Mouse (Mus musculus) frontal cortex, adult 2 months (tissue): Measurements from ENCODE around the gene Appbp2. TPM values are rescaled to one million over a fixed set of nuclear protein-coding genes. Genes with fewer than 3 reads are reported as not detected.

ENCODE experiments used
- DNase-seq, 2 experiments: peaks; one replicate each; pipeline ENCODE4 v3.0.0; 2022; ENCODE audit warnings: low spot score in 1 of 2; ENCODE audit errors: extremely low spot score in 1 of 2
- polyA plus RNA-seq: library from polyadenylated mRNA; depleted of rRNA; stranded (reverse); fragments of >200 nt; gene quantifications from 2 replicates; pipeline ENCODE4 v1.2.3, GENCODE M21; 2012

Appbp2 gene
- polyA plus RNA-seq, 1 experiment, result 36.4 TPM

DNA sequence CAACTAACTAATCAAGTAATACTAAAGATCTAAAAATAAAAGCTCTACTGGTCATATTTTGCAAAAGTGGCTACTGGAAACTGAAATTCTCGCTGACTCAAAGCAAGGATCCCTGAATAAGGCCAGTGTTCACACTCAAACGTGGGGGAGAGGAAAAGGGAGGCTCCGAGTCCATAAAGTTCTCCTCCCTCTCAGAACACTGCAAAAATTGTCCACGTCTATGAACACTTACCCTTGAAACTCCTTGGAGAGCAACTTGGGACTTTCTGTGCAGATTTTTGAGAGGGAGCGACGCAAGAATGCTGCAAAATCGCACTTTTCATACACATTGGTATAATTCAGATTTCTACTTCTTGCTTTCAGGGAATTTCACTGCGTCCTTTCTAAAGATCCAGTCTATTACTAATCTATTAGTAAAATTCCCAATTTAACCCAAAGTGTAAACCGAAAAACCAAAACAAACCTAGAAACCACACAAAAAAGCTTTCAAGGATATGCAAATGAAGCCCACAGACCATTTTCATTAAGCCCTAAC is 1.2 kb downstream of the Appbp2 start:
- no peak for DNase-seq

DNA sequence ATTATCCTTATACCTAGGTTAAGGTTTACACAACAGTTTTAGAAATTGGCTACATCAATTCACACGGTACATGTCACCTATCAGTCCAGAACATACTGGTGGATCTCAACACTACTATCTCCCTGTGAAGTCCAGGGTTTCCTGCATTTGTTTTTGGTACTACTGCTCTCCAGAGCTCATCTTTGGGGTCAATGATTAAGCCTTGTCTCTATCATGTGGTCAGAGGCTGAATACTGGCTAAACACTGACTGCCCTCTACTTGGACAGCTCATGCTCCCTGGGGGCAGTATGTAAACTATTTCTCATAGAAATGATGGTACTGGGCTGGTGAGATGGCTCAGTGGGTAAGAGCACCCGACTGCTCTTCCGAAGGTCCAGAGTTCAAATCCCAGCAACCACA is 11.7 kb downstream of the Appbp2 start:
- DNase-seq, result no peak

DNA sequence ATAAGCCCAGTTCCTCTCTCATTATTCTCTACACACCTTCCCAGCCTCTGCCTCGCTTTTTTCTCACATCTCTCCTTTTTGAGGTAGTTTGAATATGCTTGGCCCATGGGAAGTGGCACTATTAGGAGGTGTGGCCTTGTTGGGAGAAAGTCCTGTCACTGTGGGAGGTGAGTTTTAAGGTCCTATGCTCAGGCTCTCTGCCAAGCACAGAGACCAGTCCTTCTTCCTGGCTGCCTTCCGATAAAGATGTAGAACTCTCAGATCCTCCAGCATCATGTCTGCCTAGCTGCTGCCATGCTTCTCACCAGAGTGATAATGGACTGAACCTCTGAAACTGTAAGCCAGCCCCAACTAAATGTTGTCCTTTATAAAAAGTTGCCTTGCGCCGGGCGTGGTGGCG is 12.4 kb downstream of the Appbp2 start:
- DNase-seq, result no peak

DNA sequence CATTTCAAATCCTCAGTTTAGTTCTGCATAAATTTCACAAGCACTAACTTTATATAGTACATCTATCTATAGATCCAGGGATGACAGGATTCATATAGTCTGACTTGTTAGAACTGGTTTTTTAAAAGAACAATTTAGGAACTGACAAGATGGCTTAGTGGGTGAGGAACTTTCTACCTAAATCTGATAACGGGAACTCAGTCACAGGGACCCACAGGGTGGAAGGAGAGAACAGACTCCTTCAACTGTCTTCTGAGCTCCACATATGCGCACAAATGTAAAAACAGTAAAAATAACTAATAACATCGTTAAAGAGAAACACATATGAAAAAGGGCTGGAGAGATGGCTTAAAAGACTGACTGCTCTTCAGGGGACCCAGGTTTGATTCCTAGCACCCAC is 15.9 kb downstream of the Appbp2 start:
- DNase-seq, result no peak

DNA sequence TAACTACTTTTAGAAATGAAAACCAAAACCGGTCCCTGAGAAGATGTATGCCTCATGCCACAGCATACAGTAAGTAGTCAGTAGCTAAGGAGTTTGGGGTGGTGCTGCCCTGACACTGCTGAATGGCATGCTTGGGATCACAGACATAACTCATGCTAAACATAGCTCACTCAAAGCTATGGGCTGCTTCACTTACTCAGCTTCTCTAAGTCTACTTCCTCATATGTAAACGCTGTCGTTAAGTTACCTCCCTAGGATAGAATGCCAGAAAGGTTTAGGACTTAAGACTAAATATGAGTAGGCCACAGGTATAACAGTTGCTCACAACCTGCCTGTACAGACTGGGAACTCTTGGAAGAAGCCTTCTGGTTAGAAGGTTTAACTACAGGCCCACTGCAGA is 20.3 kb downstream of the Appbp2 start:
- no peak for DNase-seq

DNA sequence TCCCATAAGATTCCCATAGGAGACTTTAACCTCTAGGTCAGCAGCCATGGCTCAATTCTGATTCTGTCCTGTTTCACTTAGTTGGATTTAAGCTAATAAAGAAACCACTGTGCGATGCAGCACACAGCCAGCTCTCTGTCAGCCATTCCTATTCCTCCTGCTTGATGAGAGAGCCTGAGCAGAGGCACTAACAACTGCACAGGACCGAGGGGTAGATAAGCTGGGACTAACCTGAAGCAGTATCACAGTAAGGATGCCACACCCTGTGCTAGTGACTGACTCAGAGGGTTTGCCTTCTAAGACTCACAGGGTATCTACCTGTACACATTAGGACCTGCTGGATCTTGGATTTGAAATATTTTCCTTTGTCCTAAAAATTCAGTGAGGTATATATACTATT is 21.7 kb downstream of the Appbp2 start:
- no peak for DNase-seq

DNA sequence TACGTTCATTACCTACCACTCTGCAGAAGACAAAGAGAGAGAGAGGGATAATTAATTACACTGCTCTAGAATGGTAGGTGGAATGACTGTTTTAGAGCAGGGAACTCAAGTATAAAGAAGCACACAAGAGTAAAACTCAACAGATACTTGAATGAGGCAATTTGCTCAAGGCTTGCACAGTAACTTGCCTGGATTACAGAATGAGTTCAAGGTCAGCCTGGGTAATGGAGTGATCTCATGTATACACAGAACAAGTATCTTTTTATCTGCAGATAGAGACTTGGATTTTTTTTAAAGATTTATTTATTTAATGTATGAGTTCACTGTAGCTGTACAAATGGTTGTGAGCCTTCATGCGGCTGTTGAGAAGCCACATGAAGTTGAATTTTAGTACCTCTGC is 23.8 kb downstream of the Appbp2 start:
- DNase-seq, result no peak

DNA sequence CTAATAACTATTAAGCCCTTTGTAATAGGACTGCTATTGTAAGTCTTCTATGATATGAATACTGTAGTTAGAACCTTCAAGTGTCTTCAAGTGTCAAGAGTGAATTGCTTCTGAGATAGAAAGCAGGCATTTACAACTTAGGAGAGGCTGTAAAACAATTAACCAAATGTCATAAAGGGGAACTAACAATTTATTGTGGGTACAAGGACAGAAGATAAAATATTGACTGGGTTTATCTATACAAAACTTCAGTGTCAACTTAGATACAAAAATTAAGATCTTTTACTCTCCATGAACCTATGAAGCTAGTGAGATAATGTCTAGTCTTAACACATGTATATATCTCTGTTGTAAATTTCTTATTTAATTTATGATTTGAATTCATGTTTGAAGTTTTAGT is 28.7 kb downstream of the Appbp2 start:
- DNase-seq, result no peak

DNA sequence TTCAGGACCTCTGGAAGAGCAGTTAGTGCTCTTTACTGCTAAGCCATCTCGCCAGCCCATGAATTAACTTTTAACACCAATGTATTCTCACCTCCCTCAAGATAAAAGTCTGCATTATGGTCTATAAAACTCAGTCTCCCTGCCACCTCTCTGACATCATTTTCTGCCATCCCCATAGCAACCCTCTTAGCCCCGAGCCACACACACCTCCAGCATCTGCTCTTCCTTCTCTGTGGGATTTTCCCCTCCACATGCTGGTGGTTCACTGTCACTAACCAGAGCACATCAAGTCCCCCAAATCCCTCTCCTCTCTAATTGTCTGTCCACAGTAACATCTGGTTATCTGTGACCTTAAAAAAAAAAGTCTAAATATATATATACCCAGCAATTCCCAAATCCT is 36.0 kb downstream of the Appbp2 start:
- DNase-seq, result no peak

DNA sequence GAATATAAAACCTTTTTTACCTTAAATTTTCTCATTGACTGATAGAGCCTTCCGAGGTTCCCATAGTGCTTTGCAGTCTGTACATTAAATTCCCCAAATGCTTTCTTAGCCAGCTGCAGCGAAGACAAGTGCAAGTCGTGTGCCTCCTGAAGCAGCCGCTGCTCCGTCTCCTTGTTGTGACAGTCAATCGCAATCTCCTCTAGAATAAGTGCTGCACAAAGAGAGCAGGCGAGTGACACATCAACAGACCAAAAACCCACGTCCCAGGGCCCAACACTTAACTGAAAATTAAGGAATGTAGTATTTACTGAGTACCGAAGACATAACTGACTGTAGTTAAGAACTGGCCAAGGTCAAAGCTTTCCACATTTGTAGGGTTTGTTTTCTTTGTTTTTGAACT is 38.9 kb downstream of the Appbp2 start:
- no peak for DNase-seq

DNA sequence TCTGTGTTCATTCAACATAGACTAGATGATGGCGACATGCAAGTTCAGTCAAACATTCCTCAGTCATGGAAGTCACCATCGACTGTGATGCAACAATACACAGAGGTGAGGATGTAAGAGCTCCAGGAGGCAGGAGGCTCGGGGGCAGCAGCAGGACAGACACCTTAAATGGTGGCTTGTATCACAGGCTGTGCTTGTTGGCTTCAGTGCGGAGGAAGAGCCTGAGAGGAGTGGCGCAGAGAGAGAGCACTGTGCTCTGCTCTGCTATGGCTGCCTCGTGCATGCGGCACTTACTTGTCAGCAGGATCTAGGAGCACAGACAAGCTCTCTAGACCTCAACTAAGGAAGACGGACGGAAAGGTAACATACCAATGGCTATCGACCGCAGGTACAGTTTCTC is 40.7 kb downstream of the Appbp2 start:
- no peak for DNase-seq

DNA sequence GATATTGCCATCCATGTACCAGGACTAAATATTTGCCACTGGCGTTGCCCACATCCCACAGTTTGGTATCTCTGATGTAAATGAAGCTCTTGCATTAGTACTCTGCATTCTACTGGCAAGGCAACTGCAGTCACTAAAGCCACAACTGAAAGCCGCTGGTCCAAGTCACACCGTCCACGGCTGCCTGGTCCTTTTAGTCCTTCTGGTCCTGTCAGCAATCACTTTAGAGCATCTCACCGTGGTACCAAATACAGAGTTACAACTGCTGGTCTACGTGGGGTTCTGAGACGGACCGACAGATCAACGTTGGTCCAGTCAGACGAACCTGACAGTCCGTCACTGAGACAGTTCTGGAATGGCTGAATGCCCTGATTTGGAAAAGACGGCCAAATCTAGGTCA is 44.2 kb downstream of the Appbp2 start:
- no peak for DNase-seq

DNA sequence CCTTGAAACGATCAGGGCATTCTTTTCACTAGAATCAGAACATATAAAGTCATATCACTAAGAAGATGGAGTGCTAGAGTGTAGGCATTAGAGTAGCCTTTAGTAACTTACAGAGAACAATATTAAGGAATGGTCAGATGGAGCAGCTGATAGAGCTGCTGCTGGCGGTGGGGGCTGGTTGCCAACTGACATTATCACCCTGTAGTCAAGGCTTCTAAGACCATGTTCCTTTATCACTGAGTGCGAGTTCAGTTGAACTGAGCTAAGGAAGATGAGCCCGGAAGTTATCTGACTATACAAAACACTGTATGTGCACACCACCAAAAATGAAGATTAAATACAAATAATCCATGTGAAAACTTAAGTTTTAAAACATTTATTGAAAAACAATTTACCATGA is 45.8 kb downstream of the Appbp2 start:
- DNase-seq, result no peak

DNA sequence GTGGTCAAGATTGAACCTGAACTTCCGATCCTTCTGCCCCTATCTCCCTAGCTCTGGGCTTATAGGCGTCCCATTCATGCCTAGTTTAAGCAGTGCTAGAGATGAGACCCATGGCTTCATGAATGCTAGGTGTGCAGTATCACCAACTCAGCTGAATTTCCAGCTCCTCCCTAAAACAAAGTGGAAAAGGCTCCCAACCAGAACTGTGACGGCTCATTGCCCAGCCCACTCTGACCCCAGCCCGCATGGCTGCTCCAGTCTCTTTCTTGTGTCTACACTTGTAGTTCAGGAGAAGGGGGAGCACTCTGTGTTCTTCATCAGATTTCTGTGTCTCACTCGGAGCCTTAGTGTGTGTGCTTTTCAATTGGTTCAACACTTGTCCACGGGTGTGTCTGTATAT is 50.1 kb downstream of the Appbp2 start:
- no peak for DNase-seq

DNA sequence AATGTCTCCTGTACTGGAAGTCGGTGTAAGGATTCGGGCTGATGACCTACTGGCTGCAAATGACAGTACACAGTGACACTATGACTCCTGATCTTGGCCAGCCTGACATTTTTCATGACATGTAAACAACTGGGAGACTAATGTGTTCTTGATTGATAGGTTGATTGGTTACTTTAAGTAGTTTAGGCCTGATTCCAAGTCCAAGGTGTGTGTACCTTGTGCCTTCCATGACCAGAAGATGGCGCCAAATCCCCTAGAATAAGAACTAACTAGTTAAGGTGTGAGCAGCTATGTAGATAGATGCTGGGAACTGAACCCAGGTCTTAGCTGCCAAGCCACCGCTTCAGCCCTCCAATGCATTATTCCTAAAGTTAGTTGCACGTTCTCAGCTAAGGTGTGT is 50.8 kb downstream of the Appbp2 start:
- DNase-seq, result peak in 1 of 2 experiments; percentile 43

DNA sequence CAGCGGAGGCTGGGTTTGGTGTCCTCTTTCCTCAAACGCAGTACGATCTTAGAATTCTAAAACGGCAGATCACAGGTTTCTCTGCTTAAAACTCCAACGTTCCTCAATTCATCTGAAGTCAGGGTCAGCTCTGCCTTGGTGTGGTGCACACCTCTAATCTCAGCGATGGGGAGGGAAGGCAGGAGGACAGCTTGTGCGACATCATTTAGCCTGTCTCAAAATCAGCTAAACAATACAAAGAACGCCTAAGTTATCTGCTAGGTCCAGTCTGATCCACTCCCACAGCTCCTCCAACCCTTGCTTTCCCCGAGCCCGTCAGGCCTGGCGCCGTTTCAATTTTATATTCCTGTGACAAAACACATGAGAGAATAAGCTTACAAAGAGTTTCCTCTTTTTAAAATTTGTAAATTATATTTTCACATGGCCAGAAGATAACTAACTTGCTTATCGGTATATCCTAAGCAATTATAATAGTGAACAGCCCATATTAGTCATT is 51.6 kb downstream of the Appbp2 start:
- peak in 1 of 2 experiments; percentile 25 for DNase-seq

DNA sequence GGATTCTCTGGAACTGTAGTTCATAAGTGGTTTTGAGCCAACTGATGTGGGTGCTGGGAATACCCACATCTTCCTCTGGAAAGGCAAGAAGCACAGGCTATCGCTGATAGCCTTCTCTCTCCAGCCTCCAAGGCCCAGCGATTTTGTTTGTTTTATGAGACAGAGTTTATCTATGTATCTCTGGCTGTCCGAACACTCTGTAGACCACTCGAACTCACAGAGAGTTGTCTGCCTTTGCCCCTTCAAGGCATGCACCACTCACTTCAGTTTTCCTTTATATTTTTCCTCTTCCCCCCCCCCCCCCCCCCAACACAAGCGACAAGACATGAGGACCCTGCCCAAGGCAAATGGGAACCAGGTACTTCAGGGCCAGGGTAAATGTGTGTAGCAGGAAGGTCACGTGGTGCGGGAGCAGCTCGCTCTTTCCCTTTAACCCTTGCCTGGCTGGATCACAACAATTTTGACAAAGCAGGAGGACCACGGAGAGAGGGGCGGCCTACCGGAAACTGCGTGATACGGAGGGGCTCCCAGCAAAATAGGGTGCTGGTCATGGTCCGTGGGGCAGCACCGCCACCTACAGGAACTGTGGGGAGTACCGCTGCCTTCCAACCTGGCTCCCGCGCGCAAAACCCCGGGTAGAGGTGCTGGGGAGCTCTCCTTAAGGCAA is 52.2 kb downstream of the Appbp2 start:
- peak; percentile 31 to 79 for DNase-seq

DNA sequence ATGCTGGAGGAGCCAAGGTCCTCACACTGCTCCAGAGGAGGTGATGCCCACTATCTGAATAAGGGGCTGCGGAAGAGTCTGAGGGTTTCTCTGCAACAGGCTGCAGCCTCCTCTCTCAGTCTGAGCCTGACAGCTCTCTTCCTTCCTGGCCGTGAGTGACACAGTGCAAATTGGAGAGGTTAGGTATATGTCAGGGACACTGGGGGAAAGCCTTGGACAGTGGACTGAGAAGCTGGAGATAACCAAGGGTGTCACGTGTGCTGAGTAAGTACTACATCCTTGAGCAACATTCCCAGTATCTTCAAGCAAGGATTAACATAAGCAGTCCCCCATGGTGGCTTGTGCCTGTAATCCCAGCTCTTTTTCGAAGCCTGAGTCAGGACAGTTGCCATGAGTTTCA is 56.5 kb downstream of the Appbp2 start:
- DNase-seq, result no peak

DNA sequence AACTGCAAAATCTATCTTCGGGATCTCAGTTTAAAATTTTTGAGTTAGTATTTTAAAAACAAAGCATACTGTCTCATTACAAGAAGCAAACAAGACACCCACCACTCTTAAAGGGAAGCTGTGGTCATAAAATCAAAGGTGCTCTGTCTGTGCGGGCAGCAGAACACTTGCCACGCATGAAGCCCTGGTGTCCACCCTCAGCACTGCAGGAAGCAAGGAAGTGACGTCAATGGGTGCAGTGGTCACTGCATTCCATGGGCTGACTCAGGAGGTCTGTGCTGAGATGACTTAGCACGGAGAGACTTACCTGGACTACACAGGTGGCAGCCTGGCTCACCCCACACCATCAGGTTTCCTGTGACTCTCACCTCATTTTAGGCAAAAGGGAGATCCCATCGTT is 57.2 kb downstream of the Appbp2 start:
- no peak for DNase-seq

DNA sequence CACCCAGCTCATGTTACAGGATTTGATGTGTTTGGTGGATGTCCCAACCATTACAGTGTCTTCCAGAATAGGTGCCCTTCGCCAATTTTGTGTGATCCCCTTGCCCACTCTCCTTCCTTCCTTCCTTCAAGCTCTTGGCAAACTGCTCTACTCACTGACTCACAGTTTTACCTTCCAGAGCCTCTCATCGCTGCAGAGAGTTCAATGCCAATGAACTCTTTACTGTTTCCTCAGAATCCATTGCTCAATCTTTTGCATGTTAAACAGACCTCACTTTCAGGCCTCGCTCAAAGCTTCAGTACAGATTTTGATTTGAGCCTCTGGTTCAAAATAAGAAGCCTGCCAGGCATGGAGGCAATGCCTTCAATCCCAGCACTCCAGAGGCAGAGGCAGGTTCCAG is 59.0 kb downstream of the Appbp2 start:
- DNase-seq, result no peak

DNA sequence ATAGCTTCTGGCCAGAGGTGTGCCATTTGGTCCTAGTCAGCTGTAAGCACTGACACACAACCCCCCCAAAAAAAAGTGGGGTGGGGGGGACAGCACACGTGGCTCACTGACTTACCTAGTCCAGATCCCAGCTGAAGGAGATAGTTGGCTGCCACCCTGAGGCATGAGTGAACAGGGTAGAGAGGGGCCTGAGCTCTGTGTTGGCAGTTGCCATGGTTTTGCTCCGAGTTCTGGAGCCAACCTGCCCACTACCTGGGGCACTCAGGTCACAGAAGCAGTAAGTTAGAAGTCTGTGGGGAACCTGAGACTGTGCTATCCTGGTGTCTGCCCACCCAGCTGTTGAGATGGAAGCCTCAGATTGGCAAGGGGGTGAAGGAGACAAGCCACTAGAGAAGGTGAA is 64.1 kb downstream of the Appbp2 start:
- no peak for DNase-seq

DNA sequence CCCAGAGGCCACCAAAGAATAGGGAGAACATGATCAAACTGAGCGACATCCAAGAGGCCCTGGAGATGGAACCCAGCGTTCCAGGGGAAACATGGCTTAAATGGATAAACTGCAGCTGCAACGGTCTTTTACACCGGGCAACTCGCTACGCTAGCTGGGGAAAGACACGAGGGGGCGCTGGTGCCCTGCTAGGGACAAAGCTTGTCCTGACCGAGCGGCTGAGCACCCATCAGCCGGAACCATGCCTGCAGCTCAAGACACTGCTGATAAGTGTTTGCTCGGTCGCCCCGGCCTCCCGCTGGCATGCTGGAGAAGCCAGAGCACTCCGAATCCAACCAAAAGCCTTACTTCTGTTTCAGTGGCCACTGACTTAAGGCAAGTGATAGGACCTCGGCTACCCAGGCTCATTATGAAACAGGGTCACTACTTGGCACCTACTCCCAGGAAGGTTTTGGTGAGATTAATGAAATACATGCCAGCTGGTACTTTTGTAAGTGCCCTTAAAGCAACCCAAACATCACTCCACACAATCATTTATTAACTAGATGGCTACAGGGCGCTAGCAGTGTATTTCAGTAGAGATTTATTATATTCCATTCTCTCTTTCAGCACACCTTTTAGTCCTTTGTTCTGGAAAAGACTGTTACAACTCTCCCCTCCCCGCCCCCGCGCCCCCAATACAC is 64.7 kb downstream of the Appbp2 start, which contains the start of gene 1700125H20Rik:
1700125H20Rik (plus strand) TSS at position 347 of the 683 bp plus-strand sequence.
- peak; percentile 55 to 92 for DNase-seq
